Mouse (Mus musculus): ENCODE data around the gene Tgfbr3. TPM values are rescaled to one million over a fixed set of nuclear protein-coding genes. Genes with fewer than 3 reads are reported as not detected.

The Tgfbr3 gene
- polyA plus RNA-seq, 1 experiment: 27.7 TPM

GRCm38 (mm10) chr5:107064922-107065321, 224.5 kb downstream of the Tgfbr3 start:
- no peaks in the 10 kb centered on the region for H3K36me3 ChIP-seq (ENCODE audit: control insufficient read depth, insufficient read depth, low read length)
- no peak overlapping the region for H3K4me3 ChIP-seq (ENCODE audit: insufficient read depth, low read depth, low read length)
- DNase-seq: no peak
- no peaks in the 10 kb centered on the region for H3K27me3 ChIP-seq (replicated peaks; ENCODE audit: control insufficient read depth, insufficient read depth, low read length)
- 0 out of 2 replicates have a peak, but pooled peaks cover 4% of the 10 kb centered on the region for H3K4me1 ChIP-seq (ENCODE audit: control insufficient read depth, insufficient read depth, low read length)
- TF ChIP-seq CTCF (conservative IDR thresholded peaks at IDR 0.05; ENCODE audit: insufficient read depth, insufficient read length, low read depth, low read length): no peak
- TF ChIP-seq POLR2A (IDR thresholded peaks at IDR 0.05; ENCODE audit: low read depth, low read length): no peak
- no peak overlapping the region for H3K27ac ChIP-seq (ENCODE audit: insufficient read depth, low read depth, low read length)
- WGBS: 83% methylated on average over 5 of the region's 5 CpGs

GRCm38 (mm10) chr5:107062229-107062852, 227.1 kb downstream of the Tgfbr3 start:
- WGBS: 85% methylated on average over 12 of the region's 12 CpGs

GRCm38 (mm10) chr5:107059514-107059913, 229.9 kb downstream of the Tgfbr3 start:
- H3K4me1 ChIP-seq (ENCODE audit: control insufficient read depth, insufficient read depth, low read length): no peaks in the 10 kb centered on the region
- H3K27me3 ChIP-seq (replicated peaks; ENCODE audit: control insufficient read depth, insufficient read depth, low read length): no peaks in the 10 kb centered on the region
- no peak overlapping the region for H3K4me3 ChIP-seq (ENCODE audit: insufficient read depth, low read depth, low read length)
- H3K27ac ChIP-seq (ENCODE audit: insufficient read depth, low read depth, low read length): no peak overlapping the region
- no peaks in the 10 kb centered on the region for H3K36me3 ChIP-seq (ENCODE audit: control insufficient read depth, insufficient read depth, low read length)
- 93% methylated on average over 5 of the region's 5 CpGs for WGBS
- DNase-seq: no peak
- no peak for TF ChIP-seq POLR2A (IDR thresholded peaks at IDR 0.05; ENCODE audit: low read depth, low read length)
- no peak for TF ChIP-seq CTCF (conservative IDR thresholded peaks at IDR 0.05; ENCODE audit: insufficient read depth, insufficient read length, low read depth, low read length)

More at GRCm38 (mm10) chr5:107062229-107062852, 227.1 kb downstream of the Tgfbr3 start:
- Histone ChIP-seq H3K4me1 (ENCODE audit: control insufficient read depth, insufficient read depth, low read length) (0 out of 2 replicates have a peak, but pooled peaks cover under 1% of the 10 kb centered on the region), H3K27me3 (replicated peaks; ENCODE audit: control insufficient read depth, insufficient read depth, low read length) (no peaks in the 10 kb centered on the region), H3K36me3 (ENCODE audit: control insufficient read depth, insufficient read depth, low read length) (no peaks in the 10 kb centered on the region), H3K27ac (ENCODE audit: insufficient read depth, low read depth, low read length) (no peak overlapping the region), H3K4me3 (ENCODE audit: insufficient read depth, low read depth, low read length) (no peak overlapping the region)
- TF ChIP-seq CTCF (conservative IDR thresholded peaks at IDR 0.05; ENCODE audit: insufficient read depth, insufficient read length, low read depth, low read length): no peak
- DNase-seq: no peak

GRCm38 (mm10) chr5:107058642-107059041, 230.8 kb downstream of the Tgfbr3 start:
- Histone ChIP-seq H3K27me3 (replicated peaks; ENCODE audit: control insufficient read depth, insufficient read depth, low read length) (no peaks in the 10 kb centered on the region), H3K27ac (ENCODE audit: insufficient read depth, low read depth, low read length) (no peak overlapping the region), H3K4me3 (ENCODE audit: insufficient read depth, low read depth, low read length) (no peak overlapping the region), H3K4me1 (ENCODE audit: control insufficient read depth, insufficient read depth, low read length) (no peaks in the 10 kb centered on the region), H3K36me3 (ENCODE audit: control insufficient read depth, insufficient read depth, low read length) (no peaks in the 10 kb centered on the region)
- WGBS: 51% methylated on average over 4 of the region's 4 CpGs
- no peak for DNase-seq
- TF ChIP-seq CTCF (conservative IDR thresholded peaks at IDR 0.05; ENCODE audit: insufficient read depth, insufficient read length, low read depth, low read length): no peak
- TF ChIP-seq POLR2A (IDR thresholded peaks at IDR 0.05; ENCODE audit: low read depth, low read length): no peak

Other genes with a start within 250 kb of the Tgfbr3 start
- gene Brdt, start 41.5 kb upstream of the Tgfbr3 start, polyA plus RNA-seq (2012; rRNA removed): 0.72 and 0.75 TPM in 2 replicates
- 0.18 and 0.22 TPM in 2 replicates for gene Ephx4, start 113.1 kb upstream of the Tgfbr3 start, polyA plus RNA-seq (2012; rRNA removed)
- gene Lpcat2b, start 141.9 kb upstream of the Tgfbr3 start, polyA plus RNA-seq (2012; rRNA removed): not detected in 2 replicates
- gene Btbd8, start 148.4 kb upstream of the Tgfbr3 start, polyA plus RNA-seq (2012; rRNA removed): 1.2 TPM in 2 replicates
- gene Gm42669, start 218.0 kb upstream of the Tgfbr3 start, polyA plus RNA-seq (2012; rRNA removed): not detected in 2 replicates
- not detected in 2 replicates for gene 1700028K03Rik, start 245.1 kb upstream of the Tgfbr3 start, polyA plus RNA-seq (2012; rRNA removed)

Measured in kidney, adult 2 months (tissue).